Mouse (Mus musculus) spleen, postnatal 4 days (tissue): ENCODE measurements around the gene Tgfbi.

Source experiments
- DNase-seq, 2 experiments: peaks; one replicate each; pipeline ENCODE4 v3.0.0; 2022; ENCODE audit warnings: low spot score in 2 of 2

The Tgfbi gene

DNA sequence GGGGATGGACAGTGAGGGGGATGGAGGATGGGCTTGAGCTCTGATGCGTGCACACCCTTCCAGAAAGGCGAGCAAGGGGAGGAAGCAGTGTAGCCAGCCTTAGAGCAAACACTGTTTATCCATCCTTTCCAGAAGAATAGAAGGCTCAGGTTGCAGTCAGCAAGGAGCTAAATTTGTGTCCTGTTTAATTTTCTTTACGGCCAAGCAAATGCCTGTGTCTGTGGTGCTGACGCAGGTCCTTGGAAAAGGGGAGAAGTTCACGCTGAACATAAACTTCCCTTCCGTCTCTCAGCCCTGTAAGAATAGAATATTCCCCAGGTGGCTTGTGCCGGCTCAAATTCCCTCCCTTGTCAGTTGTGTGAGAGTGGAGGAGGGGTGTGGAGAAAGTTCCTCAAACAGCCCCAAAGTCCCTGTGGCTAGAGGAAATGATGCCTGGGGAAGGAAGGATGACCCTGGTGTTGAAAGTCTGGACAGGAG, 24.9 kb downstream of the Tgfbi start:
- DNase-seq, result no peak

DNA sequence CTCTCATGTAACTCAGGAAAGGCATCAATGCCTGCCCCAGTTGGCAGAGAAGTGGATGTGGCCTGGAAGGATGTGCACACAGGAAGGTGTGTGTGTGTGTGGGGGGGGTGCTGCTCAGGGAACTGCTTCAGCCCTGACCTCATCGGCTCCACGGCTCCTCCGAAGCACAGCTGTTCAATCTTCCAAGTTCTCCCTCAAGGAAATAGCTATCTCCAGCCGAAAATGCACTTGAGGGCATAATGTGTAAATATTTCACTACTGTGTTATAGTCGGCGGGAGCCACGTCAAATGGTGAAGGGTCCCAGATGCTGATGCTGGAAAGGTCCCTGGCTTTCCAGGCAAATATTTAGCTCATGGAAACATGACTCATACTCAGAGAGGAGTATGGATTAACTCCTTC, 25.6 kb downstream of the Tgfbi start:
- DNase-seq, result no peak

DNA sequence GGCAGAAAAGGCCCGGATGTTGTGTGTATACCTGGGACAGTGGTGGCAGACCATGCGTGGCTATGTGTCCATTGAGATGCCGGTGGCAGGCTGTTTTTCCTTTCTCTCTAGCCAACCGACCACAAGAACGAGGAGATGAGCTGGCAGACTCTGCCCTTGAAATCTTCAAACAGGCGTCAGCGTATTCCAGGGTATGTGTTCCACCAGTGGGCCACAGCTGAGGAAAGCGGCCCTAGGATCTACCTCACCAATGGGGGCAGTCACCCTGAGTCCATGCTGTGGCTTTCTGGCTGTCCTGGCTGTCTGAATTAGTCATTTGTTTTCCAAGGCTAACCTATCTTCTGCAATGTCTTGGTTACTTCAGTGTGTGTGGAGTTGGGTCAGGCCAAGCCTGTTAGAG, 27.7 kb downstream of the Tgfbi start:
- DNase-seq, result no peak

DNA sequence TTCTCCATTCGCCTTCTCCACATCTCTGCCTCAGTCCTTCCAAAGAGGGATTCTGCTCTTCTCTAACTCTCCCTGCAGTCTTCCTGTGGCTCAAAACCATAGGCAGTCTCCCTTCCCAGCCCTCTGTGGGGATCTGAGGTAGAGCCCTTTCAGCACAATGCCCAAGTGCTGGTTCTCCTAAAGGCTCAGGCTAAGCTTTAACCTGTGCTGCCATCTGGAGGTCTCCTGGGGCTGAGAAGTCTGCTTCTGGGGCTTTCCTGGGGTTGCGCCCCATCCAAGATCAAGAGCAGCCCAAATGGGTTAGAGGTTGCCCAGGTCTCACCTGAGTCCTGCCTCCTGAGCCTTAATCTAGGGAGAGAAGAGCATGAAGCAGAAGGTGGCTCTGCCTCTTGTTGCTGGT, 32.4 kb downstream of the Tgfbi start:
- no peak for DNase-seq

DNA sequence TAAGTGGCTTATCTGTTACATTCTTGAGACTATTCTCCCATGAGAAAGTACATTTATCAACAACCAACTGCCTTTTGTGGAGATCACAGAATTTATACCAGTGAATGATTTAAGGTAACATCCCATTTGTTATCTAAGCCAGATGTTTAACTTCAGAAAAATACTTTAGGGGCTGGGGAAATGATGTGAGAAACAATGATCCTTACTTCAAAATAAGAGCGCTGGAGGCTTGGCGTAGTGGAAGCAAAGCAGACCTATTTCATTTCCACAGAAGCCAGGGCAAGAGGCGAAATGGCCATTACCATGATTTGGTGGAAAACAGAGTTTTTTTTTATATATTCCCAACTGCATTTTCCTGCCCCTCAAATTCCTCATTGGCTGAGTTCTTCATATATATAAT, 34.7 kb downstream of the Tgfbi start:
- no peak for DNase-seq

DNA sequence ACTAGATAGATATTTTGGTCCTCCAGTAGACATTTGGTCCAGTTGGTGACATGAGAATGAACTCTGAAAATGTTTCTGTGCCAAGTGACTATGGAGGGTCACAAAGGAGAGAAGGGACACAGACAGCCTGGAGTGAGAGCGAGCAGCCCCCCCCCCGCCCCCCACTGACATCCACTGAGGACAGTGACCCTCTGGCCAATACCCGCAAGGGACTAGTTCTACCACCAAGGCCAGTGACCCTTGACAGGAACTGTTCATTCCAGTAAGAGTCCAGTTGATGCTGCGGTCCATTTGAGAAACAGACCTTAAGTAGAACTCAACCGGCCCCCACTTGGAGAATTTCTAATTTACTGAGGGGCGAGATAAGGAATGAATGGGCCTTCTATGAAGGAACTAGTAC, 36.4 kb downstream of the Tgfbi start:
- no peak for DNase-seq

DNA sequence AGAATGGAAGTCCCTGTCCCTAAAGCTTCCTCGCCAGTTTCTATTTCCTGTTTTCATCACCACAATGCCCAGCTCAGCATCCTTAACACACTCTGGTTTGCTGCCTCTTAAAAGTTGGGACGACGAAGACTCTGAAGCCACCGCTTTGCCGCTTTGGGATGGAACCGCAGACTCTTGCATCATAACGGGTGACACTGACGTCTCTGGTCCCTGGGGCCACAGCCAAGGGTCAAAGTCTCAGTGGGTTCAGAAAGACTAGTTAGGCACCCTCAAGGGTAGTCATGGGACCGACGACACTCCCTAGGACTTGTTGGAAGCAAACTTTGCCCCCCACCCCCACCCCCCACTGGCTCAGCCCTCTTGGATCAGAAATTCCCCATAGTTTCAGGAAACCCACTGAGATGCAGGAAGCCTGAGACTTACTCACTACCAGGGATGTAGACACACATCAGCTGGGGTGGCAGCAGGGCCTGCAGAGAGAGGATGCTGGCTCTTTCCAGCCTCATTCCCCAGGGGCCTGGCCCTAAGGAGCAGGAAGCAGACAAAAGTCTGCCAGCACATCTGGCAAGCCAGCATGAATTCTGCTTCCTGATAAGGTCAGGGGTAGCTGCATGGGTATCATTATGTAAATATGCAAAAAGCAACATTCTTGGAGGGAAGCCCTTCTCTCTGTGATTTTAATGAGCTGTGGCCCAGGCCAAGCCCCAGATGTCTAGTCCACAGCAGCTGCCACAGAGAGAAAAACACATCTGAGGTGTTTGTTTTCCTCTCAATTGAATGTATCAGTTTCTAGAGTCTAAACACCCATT, 38.5 kb downstream of the Tgfbi start:
- no peak for DNase-seq

DNA sequence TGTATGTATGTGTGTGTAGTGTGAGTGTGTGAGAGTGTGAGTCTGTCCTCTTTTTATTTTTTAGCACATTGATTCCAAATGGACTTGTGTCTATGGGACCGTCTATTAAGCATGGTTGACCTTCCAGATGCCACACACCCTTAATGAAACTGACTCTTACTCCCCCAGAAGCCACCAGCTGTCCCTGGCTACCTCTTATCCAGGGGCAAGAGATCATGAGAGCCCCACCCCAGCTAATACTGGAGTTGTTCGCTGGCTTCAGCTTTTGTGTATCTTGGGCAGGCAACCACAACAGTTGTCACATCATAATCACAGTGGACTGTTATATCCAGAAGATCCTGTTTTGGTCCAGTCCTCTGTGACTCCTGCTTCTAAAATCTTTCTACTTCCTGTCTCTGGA, 40.7 kb downstream of the Tgfbi start:
- no peak for DNase-seq

DNA sequence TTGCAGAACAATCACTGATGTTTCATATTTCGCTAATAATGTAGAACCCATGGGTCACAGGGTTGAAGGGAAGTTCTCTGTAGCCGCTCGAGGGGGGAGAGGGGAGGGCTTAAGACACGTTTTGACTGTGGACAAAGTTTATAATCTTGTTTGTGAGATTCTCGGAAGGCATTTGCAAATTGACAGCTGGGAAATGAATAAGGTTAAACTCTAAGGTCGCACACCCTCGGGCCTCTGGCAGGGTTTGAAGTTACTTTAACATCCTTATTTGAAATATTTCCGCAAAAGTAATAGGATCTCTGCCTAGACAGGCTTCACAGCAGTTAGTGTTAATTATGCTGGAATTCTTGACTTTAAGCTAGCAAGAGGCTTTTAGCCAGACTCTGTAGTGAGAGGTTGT, 43.1 kb downstream of the Tgfbi start:
- DNase-seq, result no peak

DNA sequence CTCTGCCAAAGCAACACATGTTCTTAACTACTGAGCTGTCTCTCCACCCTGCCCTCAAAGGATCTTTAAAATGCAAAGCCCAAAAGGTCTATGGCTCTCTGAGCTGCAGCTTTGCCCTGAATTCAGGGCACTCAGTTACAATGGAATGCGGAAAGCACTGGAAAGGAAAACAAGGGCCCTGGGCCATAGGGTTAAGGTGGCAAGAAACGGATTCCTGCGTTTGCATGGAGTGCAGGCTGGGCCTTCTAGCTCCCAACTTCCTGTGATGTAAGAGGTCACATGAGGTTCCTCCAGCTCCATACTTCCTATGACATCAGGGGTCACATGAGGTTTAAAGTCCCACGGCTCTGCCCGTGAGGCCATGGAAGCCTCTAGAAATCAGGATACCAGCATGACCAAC, 44.9 kb downstream of the Tgfbi start:
- DNase-seq, result no peak

DNA sequence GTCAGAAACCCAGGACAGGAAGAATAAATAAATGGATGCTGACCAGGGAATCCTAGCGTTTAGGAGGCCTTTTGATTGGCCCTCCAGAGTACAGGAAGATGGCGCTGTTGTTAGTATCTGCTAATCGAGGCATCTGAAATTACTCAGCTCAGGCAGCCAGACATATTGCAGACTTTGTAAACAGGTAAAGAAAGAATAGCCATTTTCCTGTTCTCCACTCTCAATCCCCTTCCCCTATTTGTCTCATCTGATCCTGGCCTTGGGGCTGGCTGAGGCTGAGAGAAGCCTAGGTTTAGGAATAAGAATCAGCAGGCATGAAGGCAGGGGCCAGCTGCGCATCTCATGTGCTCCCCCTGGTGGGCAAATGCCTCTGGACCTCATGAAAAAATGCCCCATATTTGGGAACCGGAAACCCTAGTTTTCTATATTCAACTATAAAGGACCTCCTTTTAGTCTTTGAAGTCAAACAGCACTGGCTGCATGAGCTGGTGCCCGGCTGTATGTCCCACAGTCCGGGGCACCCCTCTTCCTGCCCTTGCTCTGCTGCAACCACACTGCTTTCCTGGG, 48.7 kb downstream of the Tgfbi start:
- peak; percentile 53 to 83 for DNase-seq

DNA sequence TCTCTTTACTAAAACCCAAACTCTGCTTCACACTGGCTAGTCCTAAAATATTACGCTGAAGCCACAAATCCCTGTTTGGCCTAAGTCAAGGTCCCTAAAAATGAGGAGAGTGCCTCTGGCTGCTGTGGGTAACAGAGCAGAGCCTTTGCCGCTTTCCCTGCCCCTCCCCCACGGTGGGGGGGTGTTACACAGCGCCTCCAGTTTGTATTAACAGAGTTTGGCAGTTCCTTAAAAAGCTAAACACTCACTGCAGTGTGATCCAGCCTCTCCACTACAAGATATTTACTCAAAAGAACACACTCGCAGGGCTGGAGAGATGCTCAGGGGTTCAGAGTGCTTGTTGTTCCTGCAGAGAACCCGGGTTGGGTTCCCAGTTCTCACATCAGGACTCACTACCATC, 49.6 kb downstream of the Tgfbi start:
- DNase-seq, result no peak

DNA sequence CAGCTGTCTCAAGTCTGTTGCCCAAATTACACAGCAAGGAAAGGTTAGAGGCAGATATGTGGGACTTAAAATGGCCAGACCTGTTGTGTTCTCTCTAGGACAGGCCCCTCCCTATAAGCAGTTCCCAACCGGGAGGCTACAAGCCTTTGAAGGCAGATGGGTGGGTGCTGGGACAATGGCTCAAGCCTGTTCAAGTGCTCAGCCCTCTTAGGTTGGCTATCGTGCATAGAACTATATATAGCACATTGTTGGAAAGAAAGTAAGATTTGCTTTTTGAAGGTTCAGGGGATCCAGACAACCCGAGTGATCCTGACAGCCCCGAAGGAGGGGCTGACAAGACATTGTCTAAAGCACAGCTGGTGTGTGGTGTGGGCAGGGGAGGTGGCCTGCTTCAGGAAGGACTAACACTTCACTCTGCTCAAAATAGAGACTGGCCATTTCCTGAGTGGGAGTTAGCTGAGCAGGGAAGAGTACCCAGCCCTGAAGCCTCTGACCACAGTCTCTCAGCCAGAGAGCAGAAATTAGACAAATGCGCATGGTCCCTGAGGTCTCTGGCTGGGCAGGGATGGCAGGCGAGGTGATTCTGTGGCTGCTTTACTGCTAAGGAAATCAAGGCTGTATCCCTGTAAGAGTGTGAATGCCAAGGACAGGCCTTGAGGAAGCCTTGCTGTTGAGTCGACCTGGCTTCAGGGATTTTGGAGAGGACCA, 52.7 kb downstream of the Tgfbi start:
- DNase-seq, result no peak

DNA sequence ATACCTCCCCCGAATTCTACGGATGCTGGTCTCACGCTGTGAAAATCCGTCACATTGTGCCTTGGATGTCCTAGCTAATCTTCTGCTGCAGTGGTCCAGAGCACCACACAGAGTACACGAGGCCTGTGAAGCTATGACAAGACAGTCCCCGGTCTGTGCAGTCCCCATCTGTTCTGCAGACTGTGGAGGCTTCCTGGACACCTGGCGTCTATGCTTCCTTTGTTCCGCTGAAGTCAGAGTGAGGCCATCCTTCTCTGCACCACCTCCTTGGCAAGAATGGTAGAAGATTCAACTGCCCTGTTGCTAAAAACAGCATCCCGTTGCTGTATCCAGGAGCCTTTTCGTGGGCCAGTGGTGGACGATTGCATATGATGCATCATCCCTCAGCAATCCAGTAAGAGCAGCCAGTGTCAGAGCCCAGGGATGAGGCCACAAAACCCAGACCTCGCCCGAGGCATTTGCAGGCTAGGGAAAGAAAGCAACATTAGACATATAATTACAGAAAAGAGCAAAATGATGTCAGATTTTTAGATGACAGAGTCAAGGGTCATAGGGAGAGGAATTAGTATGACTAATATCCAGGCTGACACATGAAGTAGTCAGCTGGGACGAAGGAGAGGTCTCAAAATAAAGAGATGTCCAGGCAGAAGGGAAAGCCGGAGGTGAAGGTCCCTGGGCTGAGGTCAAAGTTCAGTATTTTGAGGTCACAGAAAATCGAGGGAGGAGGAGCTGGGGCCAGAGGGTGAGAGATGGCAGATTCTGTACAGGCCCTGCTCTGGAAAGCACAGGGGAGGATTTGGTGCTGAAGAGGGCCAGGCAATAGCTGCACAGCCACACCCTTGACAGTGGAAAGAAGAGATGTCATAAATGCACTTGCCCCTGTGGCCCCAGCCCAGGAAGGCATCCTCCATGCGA, 55.2 kb downstream of the Tgfbi start:
- DNase-seq, result no peak

DNA sequence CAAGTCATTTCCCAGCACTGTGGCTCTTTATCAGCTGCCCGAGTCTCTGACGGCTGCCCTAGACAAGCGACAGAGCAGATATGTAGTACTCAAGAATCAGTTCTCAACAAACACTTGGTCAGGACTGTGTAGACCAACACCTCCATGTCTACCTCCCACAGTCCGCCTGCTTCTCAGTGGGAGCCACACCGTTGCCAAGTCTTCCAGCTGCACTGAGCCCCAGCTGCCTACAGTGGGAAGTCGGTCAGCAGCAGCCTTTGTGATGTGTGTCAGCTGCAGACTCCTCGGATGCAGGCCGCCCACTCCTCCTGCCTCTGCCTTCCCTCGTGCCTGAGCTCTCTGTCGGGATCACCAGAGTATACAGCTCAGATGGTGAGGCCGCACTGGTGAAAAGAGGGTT, 61.9 kb downstream of the Tgfbi start:
- DNase-seq, result no peak

DNA sequence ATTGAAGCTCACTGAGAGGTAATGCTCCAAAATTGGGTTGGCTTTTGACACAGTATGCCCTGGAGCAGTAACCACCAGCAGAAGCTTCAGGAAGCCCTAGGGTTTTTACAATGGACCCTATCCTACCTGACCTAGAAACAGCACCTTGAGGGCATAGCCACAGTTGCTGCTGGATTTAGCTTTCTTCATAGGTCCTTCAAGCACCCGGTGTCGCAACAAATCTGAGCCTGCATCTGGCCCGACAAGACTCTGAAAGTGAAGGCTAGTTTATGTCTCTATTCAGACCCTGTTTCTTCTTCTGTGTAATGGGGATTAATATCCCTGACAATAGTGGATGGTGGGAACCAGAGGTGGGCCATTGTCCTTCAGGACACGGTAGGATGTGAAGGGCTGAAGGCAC, 68.4 kb downstream of the Tgfbi start:
- no peak for DNase-seq

DNA sequence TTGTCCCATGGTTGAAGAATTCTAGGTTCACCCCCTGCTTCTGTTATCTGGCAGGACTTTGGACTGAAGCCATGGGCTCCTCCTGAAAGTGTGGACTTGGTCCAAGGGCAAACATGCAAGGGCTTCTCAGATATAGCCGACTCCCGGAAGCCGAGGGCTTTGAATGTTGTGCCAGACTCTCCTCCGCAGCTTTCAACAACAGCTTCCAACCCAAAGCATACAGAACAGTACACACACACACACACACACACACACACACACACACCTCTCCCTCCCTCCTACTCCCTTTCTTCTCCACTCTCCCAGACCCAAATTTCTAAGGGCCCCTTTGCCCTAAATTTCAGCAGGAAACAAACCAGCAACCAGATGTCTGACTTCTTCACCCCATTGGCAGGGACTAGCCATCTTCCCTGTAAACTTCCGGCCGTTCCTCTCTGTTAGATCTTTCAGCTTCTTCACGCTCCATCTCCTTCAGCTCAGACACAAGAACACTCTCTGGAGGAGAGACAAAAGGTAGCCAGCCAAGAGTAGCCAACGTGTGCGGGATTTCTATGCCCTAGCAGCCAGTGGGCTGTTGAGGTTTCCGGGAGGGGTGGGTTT, 69.0 kb downstream of the Tgfbi start:
- DNase-seq, result no peak

DNA sequence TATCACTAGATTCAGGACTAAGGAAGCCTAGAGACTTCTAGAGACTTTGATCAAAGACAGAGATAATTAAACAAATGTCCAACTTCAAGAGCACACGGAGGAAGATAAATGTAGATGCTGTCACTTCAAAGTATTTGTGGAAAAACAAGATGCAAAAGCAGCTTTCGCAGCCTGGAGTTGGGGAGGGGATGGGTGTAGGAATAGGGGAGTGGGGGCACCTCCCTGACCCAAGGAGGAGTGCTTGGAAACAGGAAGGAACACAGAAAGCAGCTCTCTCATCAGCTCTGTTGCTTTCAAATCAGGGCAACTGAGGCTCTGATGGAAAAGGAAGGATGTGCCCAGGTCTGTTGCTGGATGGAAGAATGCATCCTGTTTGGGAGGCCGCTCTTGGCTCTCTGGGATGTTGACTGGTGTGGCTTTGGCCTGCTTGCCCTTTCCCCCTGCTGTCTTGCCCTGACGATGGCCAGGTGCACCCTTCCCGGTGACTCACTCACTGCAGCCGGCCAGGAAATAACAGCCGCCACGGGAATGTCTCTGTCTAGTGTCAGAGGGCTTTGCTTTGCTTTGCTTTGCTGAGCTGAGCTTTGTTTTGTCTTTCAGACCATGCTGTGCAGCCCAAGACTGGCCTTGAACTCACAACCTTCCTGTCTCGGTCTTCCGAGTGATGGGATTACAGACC, 69.6 kb downstream of the Tgfbi start:
- DNase-seq, result no peak

DNA sequence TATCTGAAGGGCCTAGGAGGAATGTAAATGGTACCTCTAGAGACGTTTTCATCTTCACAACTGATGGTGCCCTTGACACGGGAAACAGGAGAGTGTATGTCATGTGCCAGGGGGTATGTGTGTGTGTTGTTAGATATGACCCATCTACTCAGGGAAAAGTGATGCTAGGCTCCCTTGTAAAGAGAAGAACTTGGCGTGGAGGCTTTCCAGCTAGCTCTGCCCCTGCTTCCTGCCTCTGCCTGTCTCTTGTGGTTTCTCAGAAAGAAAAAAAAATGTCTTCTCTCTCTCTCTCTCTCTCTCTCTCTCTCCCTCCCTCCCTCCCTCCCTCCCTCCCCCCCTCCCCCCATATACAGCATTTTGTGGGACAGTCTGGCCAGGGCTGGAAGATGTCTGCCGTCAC, 72.6 kb downstream of the Tgfbi start:
- DNase-seq, result no peak

DNA sequence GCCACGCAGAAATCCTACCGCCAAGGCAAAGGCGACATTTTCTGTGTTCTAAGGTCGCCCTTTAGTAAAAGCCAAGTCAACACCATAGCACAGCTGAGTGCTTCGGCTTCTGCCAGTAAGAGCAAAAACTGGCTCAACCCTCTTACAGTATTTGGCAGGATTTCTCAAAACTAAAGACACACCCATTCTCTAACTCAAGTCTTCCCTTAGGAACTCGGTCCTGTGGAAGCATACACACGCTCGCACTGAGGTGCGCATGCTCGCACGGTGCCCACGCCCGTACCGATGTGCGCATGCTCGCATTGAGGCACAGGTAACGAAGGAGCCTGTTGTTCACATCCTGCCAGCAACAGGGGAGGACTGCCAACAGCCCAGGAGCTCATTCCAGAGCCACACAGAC, 73.0 kb downstream of the Tgfbi start:
- DNase-seq, result no peak

DNA sequence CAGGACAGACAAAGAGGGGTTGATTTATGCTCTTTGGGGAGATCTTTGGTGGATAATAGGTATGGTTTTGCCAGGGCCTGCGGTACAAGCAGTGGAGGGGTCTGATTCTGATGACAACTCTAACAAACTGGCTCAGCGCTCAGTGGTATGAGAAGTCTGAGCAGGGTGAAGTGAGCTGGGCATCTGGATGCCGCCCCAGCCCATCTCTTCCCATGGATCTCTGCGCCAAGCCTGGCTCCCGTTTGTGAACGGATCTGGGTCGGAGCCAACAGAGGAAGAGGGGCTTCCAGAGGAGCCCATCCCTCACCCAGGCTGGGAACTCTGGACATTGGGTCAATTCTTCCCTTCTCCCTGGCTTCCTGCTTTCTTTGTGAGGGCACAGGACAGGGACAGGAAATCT, 74.0 kb downstream of the Tgfbi start:
- DNase-seq, result no peak
